ENCODE assay signal across 8 mouse cellular contexts in the genomic region with DNA sequence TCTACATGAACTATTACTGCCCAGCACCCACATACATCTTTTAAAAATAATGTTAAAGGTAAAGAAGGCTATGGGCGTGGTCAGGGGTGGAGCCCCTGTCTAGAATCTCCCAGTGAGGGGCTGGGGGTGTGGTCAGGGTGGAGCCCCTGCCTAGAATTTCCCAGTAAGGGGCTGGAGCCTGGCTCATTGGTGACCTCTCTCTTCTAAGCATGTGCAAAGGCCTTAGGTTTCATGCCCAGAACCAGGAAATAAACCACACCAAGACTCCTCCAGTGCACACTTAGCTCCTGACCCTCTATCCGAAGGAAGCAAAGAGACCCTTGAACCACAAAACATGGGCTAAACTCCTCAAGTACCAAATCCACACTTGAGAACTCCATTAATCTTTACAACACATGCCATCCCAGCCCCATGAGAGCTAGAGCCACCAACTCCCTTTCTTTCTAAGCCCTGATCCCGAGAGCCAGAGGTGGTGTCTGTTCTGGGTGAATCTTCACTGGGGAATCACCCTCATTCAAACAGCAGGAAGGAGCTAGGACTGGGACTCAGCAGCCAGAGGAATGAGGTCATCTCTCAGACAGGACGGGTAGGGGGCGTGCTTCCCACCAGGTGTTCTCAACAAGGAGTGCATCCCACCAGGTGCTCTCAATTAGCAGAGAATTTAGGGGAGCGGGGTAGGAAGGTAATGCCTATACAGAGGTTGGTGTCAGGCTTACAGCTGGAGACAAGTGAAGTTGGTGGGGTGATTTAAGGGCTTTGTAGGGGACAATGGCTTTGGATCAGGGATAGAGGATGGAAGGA. TPM values are rescaled to one million over a fixed set of nuclear protein-coding genes. Genes with fewer than 3 reads are reported as not detected.
DNase-seq lines count a peak whose midpoint lies in the region; ATAC-seq and TF ChIP-seq lines count a peak whose summit lies in the region.

No protein-coding gene starts in this region.

- no peak for ATAC-seq in embryonic facial prominence, embryonic 13.5 days (ENCODE audit: insufficient number of reproducible peaks, insufficient read depth, low FRiP score, low TSS enrichment, low read depth)

- peaks cover 10% of the 10 kb centered on the region for H3K4me1 ChIP-seq in testis, adult 2 months (ENCODE audit: control insufficient read depth, insufficient read depth, low read length)
- peaks cover 39% of the 10 kb centered on the region for H3K4me1 ChIP-seq in embryonic facial prominence, embryonic 13.5 days
- peaks cover 24% of the 10 kb centered on the region for H3K4me1 ChIP-seq in limb, embryonic 10.5 days
- H3K4me1 ChIP-seq in small intestine, adult 2 months (ENCODE audit: control insufficient read depth, insufficient read depth, insufficient read length, low read length), result peaks cover 15% of the 10 kb centered on the region; the same call in 1 of the 2 replicates

- no peak for TF ChIP-seq POLR2A in testis, adult 2 months (IDR thresholded peaks at IDR 0.05; ENCODE audit: control insufficient read depth, low read depth, low read length)
- no peak for TF ChIP-seq POLR2A in small intestine, adult 2 months (IDR thresholded peaks at IDR 0.05; ENCODE audit: low read depth, low read length)

- no peaks in the 10 kb centered on the region for H3K27me3 ChIP-seq in testis, adult 2 months (ENCODE audit: control insufficient read depth, insufficient read depth, low read length)
- H3K27me3 ChIP-seq in embryonic facial prominence, embryonic 13.5 days, result no peaks in the 10 kb centered on the region
- no peaks in the 10 kb centered on the region for H3K27me3 ChIP-seq in limb, embryonic 10.5 days (ENCODE audit: low read depth, poor library complexity, severe bottlenecking)
- no peaks in the 10 kb centered on the region for H3K27me3 ChIP-seq in small intestine, adult 2 months (ENCODE audit: control insufficient read depth, insufficient read depth, low read length)

- peak overlapping the region; percentile 84 for H3K4me3 ChIP-seq in testis, adult 2 months (ENCODE audit: control insufficient read depth, low read depth, low read length)
- H3K4me3 ChIP-seq in embryonic facial prominence, embryonic 13.5 days, result peak overlapping the region; percentile 79
- peak overlapping the region; percentile 83 for H3K4me3 ChIP-seq in limb, embryonic 10.5 days
- peak overlapping the region; percentile 86 for H3K4me3 ChIP-seq in small intestine, adult 2 months (ENCODE audit: low read depth, low read length)

- H3K9ac ChIP-seq in embryonic facial prominence, embryonic 13.5 days, result peak overlapping the region; percentile 95

- H3K9me3 ChIP-seq in embryonic facial prominence, embryonic 13.5 days, result no peaks in the 10 kb centered on the region
- no peaks in the 10 kb centered on the region for H3K9me3 ChIP-seq in limb, embryonic 10.5 days (replicated peaks)

- no peak for TF ChIP-seq CTCF in testis, adult 2 months (IDR thresholded peaks at IDR 0.05; ENCODE audit: control insufficient read depth, insufficient read depth, insufficient replicate concordance, low read depth, low read length)
- TF ChIP-seq CTCF in small intestine, adult 2 months (IDR thresholded peaks at IDR 0.05; ENCODE audit: extremely low read depth, insufficient read length, insufficient replicate concordance, low read depth, low read length), result no peak

- WGBS in embryonic facial prominence, embryonic 13.5 days, result 31% methylated on average over 6 of the region's 6 CpGs
- 44% methylated on average over 6 of the region's 6 CpGs for WGBS in limb, embryonic 10.5 days
- 26% methylated on average over 6 of the region's 6 CpGs for WGBS in small intestine, adult 2 months

- DNase-seq in testis, postnatal 10 days (ENCODE audit: low spot score), result no peak
- DNase-seq in limb, embryonic 10.5 days (ENCODE audit: low spot score), result no peak
- no peak for DNase-seq in frontal cortex, postnatal 25 days (ENCODE audit: low spot score in 2 of 2)
- DNase-seq in B cell, adult 2 months, result no peak
- no peak for DNase-seq in yolk sac, embryonic 10.5 days (ENCODE audit: low spot score)

- peak overlapping the region; percentile 88 for H3K4me2 ChIP-seq in embryonic facial prominence, embryonic 13.5 days

- no peak overlapping the region for H3K27ac ChIP-seq in testis, adult 2 months (ENCODE audit: control insufficient read depth, insufficient read depth, low read depth, low read length)
- H3K27ac ChIP-seq in embryonic facial prominence, embryonic 13.5 days, result 0 out of 2 replicates have a peak overlapping the region, but pooled peaks have one; percentile 75
- H3K27ac ChIP-seq in limb, embryonic 10.5 days, result peak overlapping the region; percentile 96; the same call in 1 of the 2 replicates
- peak overlapping the region; percentile 2 for H3K27ac ChIP-seq in small intestine, adult 2 months (ENCODE audit: insufficient read depth, low read depth, low read length)

- H3K36me3 ChIP-seq in testis, adult 2 months (ENCODE audit: control insufficient read depth, insufficient read depth, low read length), result no peaks in the 10 kb centered on the region
- H3K36me3 ChIP-seq in embryonic facial prominence, embryonic 13.5 days, result peaks cover 41% of the 10 kb centered on the region
- peaks cover 51% of the 10 kb centered on the region for H3K36me3 ChIP-seq in limb, embryonic 10.5 days
- H3K36me3 ChIP-seq in small intestine, adult 2 months (ENCODE audit: control insufficient read depth, insufficient read depth, low read length), result peaks cover 7% of the 10 kb centered on the region

RNA-seq across cellular contexts. Expression of a gene that starts 1.6 kb away (rescaled TPM):
- 161 and 178 TPM in 2 replicates for polyA plus RNA-seq in testis, adult 2 months (2012; rRNA removed)
- 102 and 119 TPM in 2 replicates for polyA plus RNA-seq in embryonic facial prominence, embryonic 13.5 days (2015; fragmentation: Nextera tagmentation; extraction: Ambion mirVana)
- polyA plus RNA-seq in limb, embryonic 10.5 days (2016; fragmentation: Nextera tagmentation; extraction: Ambion mirVana), result 134 and 148 TPM in 2 replicates
- 70.5 and 132 TPM in 2 replicates for polyA plus RNA-seq in small intestine, adult 2 months (2012; rRNA removed)

RNA-seq across cellular contexts. Expression of a gene that starts 7.5 kb away (rescaled TPM):
- polyA plus RNA-seq in testis, adult 2 months (2012; rRNA removed), result 38.5 and 46.3 TPM in 2 replicates
- 67.8 and 71.8 TPM in 2 replicates for polyA plus RNA-seq in embryonic facial prominence, embryonic 13.5 days (2015; fragmentation: Nextera tagmentation; extraction: Ambion mirVana)
- 101 and 115 TPM in 2 replicates for polyA plus RNA-seq in limb, embryonic 10.5 days (2016; fragmentation: Nextera tagmentation; extraction: Ambion mirVana)
- 86.8 and 113 TPM in 2 replicates for polyA plus RNA-seq in small intestine, adult 2 months (2012; rRNA removed)

RNA-seq across cellular contexts. Expression of a gene that starts 7.5 kb away (rescaled TPM):
- polyA plus RNA-seq in testis, adult 2 months (2012; rRNA removed), result 1.2 and 1.6 TPM in 2 replicates
- 4.1 and 5.0 TPM in 2 replicates for polyA plus RNA-seq in embryonic facial prominence, embryonic 13.5 days (2015; fragmentation: Nextera tagmentation; extraction: Ambion mirVana)
- 3.8 and 4.2 TPM in 2 replicates for polyA plus RNA-seq in limb, embryonic 10.5 days (2016; fragmentation: Nextera tagmentation; extraction: Ambion mirVana)
- polyA plus RNA-seq in small intestine, adult 2 months (2012; rRNA removed), result 1.8 and 4.8 TPM in 2 replicates

RNA-seq across cellular contexts. Expression of a gene that starts 11.1 kb away (rescaled TPM):
- polyA plus RNA-seq in testis, adult 2 months (2012; rRNA removed), result 273 and 296 TPM in 2 replicates
- 1.0 and 1.2 TPM in 2 replicates for polyA plus RNA-seq in embryonic facial prominence, embryonic 13.5 days (2015; fragmentation: Nextera tagmentation; extraction: Ambion mirVana)
- 0.24 and 0.38 TPM in 2 replicates for polyA plus RNA-seq in limb, embryonic 10.5 days (2016; fragmentation: Nextera tagmentation; extraction: Ambion mirVana)
- 7.4 and 20.5 TPM in 2 replicates for polyA plus RNA-seq in small intestine, adult 2 months (2012; rRNA removed)

RNA-seq across cellular contexts. Expression of a gene that starts 12.0 kb away (rescaled TPM):
- 0.65 TPM in 1 of 2 replicates, not detected in the other for polyA plus RNA-seq in testis, adult 2 months (2012; rRNA removed)
- 1.2 and 1.5 TPM in 2 replicates for polyA plus RNA-seq in embryonic facial prominence, embryonic 13.5 days (2015; fragmentation: Nextera tagmentation; extraction: Ambion mirVana)
- 1.4 and 1.5 TPM in 2 replicates for polyA plus RNA-seq in limb, embryonic 10.5 days (2016; fragmentation: Nextera tagmentation; extraction: Ambion mirVana)
- polyA plus RNA-seq in small intestine, adult 2 months (2012; rRNA removed), result 2.9 and 5.0 TPM in 2 replicates
